Mouse (Mus musculus) cerebellum, postnatal 25 days (tissue): ENCODE results near the gene Pnpla6.
"Not testable (repeated sequence)": the region's sequence is repeated elsewhere in the genome, so short reads cannot be mapped to it uniquely, and the experiment has no call there.

Source experiments
- DNase-seq, 2 experiments: peaks; one replicate each; pipeline ENCODE4 v3.0.0; 2021; ENCODE audit warnings: mixed read lengths in 2 of 2

The Pnpla6 gene

DNA sequence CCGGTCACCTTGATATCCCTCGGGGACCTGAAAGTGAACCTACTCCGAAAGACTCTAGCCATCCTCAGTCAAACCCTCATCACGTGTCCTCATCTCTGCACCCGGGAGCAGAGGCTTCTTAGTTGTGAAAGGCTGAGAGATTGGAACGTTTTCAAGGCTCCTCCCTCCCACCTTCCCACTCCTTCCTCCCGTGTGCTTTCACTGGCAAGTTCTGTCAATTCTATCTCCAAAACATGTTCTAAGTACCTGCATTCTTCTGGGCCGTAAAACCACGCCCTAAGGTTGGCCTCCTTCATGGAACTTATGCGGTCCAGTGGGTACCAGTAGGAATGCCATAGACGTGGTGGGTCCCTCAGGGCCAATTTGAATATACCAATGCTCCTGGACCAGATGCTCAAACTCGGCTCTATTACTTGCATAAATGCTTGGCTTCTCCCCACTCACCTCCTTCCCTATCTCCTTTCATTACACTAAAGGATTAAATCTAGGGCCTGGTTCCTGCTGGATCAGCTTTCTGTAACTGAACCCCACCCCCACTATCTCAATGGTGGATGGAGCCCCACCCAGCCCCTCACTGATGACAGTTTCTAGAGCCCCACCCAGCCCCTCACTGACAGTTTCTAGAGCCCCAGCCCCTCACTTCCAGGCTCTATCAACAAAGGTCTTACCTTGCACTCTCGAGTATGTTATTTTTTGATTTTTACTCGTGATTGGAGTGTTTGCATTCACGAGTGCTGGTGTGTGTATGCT, 61.2 kb downstream of the Pnpla6 start:
- no peak for DNase-seq

DNA sequence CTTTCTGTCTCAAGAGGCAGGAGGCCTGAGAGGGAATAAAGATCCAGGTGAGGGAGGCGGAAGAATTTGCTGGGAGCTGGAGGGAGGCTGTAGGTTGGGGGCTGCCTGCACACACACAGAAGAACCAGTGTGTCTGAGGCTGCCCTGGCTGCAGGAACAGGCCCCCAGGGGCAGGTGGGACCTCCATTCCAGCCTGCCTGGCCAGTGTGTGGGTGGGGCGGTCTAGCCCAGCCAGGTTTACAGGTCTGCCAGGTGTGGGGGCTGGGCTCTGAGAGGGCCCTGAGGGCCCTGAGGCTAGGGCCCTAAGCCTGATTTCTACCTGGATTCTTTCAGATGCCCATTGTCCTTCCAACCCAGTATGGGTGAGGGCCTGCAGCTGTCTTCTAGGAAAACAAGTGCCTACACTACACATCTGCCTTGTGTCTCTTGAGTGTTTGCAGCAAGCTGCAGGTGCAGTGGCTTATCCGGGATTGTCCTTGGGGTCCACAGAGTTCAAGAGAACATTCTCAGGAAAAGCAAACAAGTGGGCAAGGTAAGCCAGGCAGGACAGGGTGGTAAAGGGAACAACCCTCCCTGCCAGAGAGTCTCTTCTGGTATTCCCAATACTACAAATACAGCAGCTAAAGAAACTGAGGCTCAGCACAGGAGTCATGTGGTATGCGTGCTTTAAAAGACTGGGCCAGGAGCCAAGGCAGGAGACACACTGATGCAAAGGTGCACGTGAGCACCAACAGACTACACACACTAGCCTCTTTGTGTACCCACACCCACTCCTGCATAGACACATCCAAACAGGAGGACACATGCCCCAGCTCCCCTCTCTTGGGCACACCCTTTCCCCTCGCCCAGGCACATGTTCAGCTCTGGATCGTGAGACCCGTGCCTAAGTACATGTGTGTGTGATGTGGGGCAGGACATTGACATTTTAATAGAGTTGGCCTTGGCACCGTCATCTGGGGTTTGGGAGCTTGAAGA, 64.5 kb downstream of the Pnpla6 start:
- no peak for DNase-seq

DNA sequence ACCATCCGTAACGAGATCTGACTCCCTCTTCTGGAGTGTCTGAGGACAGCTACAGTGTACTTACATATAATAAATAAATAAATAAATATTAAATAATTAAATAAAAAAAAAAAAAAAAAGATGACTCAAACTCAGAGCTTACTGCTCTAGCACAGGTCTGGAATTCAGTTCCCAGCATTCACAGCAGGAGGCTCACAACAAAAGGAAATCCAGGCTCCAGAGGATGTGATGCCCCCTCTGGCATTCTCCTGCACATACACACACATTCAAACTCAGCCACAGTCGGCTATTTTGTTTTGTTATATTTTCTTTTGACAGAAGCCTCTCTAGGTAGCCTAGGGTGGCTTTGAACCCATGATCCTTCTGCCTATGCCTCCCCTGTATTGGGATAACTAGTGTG, 66.8 kb downstream of the Pnpla6 start:
- DNase-seq = not testable (repeated sequence)

DNA sequence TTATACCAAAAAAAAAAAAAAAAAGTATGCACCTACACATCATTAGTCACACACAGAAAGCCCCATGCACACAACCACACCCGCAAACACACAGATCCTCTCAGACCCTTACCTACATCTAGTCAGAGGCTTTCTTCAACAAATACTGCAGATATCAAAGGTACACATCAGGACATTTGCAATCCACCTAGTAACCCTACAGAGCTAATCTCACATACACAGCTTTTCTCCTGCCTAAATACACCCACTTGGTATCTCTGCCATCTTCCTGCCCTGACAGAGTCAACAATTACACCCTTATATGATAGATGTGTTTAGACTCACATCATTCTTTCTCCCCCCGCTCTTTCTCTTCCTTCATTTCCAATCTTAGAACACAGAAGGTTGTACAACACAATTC, 71.3 kb downstream of the Pnpla6 start:
- DNase-seq = no peak

DNA sequence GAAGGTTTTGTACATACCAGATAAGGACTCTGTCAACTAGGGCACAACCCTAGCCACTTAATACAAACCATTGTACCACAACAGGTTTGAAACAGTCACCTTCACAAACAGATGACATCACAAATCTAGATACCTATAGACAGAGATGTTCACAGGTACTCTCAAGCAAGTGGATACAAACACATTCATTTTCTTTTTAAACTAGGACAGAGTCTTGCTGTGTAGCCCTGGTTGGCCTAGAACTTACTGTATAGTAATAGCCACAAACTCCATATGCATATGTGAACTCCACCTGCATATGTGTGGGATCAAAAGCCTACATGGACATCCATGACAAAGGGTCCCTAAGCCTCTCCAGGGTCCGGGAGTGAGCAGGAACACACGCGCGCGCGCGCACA, 71.8 kb downstream of the Pnpla6 start, which contains the start of gene Camsap3:
TSS of gene Camsap3 (plus strand) at position 301 of the 398 bp plus-strand sequence.
- DNase-seq = no peak

DNA sequence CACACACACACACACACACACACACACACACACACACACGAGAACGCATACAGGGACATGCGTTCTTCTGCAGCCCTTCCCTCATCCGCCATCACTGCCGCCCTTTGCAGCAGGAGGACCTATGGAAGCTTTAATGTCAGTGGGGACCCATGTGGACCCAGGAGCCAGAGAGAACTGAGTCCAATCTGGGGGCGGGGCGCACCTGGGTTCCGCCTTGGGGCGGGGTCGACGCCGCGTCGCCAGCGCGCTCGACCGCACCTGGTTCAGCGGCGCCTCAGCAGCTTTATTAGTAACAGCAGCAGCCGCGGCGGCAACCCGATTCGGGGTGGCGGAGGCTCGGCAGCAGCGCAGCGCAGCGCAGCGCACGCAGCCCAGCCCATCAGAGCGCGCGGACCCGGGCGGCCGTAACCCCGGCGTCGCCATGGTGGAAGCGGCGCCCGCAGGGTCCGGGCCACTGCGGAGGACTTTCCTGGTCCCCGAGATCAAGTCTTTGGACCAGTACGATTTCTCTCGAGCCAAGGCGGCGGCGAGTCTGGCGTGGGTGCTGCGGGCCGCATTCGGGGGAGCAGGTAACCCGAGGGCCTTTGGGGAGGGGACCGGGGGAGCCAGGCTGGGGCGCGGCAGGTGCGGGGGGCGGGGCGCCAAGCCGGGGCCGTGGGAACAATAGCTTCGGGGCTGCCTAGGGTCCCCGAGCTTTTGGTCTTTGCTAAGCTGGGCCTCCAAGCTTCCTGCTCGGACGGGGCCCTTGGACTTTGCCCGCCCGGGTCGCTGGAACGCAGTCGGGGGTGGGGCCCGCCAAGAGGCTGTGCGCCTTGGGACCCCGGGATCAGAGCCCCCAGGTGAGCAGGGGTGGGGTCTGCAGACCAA, 72.4 kb downstream of the Pnpla6 start:
- DNase-seq = peak; percentile 81 to 87

DNA sequence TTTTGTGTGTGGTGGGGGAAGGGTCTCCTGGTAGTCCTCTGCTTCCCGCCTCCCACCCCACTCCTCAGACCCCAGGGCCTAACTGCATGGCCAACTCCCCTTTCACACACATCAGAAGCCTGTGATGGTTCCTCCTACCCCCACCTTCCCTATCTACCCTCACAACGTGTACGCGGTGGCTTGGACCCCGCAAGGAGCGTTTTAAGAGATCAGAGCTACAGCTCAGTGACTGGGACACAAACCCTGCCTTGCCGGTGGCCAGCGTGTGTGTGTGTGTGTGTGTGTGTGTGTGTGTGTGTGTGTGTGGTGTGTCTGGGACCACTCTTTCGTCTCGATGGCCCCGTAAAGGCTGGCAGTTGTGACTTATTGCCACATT, 73.1 kb downstream of the Pnpla6 start:
- DNase-seq = peak; percentile 32 to 43

DNA sequence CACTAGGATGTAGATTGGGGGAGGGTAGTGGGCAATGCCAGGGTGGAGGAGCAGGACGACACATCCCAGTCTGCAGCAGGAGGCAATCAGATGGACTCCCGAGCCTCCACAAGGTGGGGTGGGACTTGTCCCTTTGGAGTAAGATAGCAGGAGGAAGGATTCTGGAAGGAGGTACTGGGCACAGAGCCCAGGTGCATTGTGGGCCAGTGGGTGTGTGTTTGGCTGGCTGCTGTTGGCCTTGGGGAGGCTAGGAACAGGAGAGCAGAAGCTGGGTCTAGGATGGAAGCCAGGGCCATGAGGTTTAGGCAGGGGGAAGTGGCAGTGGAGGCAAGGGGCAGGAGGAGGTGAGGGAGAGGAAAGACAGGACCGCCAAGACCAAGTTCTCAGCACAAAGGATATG, 78.3 kb downstream of the Pnpla6 start:
- DNase-seq = peak; percentile 50 to 66
